Mouse (Mus musculus) lung, embryonic 15.5 days (tissue): ENCODE measurements around the gene Nfasc. TPM values are rescaled to one million over a fixed set of nuclear protein-coding genes. Genes with fewer than 3 reads are reported as not detected.
A peak's percentile ranks its signal among the peaks of the same experiment; 100 is the strongest.

Source experiments
- ATAC-seq: fragments of 200-750 bp; cut with Nextera tagmentation; 2 replicates; pipeline ENCODE4 v1.8.0; 2017; ENCODE audit warnings: moderate number of reproducible peaks, borderline replicate concordance; ENCODE audit not compliant: low FRiP score, low TSS enrichment; ENCODE audit errors: extremely low read depth
- H3K27ac ChIP-seq: fragments of 300-500 bp; sonication (generic); 2 replicates; pipeline ENCODE4 v1.5.1; 2015; ENCODE audit warnings: moderate library complexity, mild to moderate bottlenecking, inconsistent platforms
- H3K27me3 ChIP-seq: fragments of 300-500 bp; sonication (generic); 2 replicates; pipeline ENCODE4 v1.6.1; 2015; ENCODE audit warnings: inconsistent platforms
- H3K36me3 ChIP-seq: fragments of 300-500 bp; sonication (generic); 2 replicates; pipeline ENCODE4 v1.6.1; 2015; ENCODE audit warnings: inconsistent platforms
- H3K4me1 ChIP-seq: fragments of 300-500 bp; sonication (generic); 2 replicates; pipeline ENCODE4 v1.6.1; 2015; ENCODE audit warnings: inconsistent platforms
- H3K4me2 ChIP-seq: fragments of 300-500 bp; sonication (generic); 2 replicates; pipeline ENCODE4 v1.6.1; 2015; ENCODE audit warnings: inconsistent platforms, mild to moderate bottlenecking, moderate library complexity
- H3K4me3 ChIP-seq: fragments of 300-500 bp; sonication (generic); 2 replicates; pipeline ENCODE4 v1.5.1; 2015; ENCODE audit warnings: mild to moderate bottlenecking, inconsistent platforms
- H3K9ac ChIP-seq: fragments of 300-500 bp; sonication (generic); 2 replicates; pipeline ENCODE4 v1.6.1; 2015; ENCODE audit warnings: inconsistent platforms
- H3K9me3 ChIP-seq: fragments of 300-500 bp; sonication (generic); 2 replicates; pipeline ENCODE4 v1.6.1; 2016; ENCODE audit warnings: inconsistent platforms
- WGBS: fragments of 180-500 bp; shearing (Covaris S2); methylation state at CpG from one replicate; pipeline ENCODE4 v1.1.7; 2015; 5-methylcytosine and 5-hydroxymethylcytosine counted together
- polyA plus RNA-seq: library from polyadenylated mRNA; unstranded; fragments of >200 nt; fragmentation: Nextera tagmentation; extraction: Ambion mirVana; gene quantifications from 2 replicates; pipeline ENCODE4 v1.2.1, GENCODE M21; 2015

Gene Nfasc
- polyA plus RNA-seq, 1 experiment from 2014 or later: 0.65 TPM

- Histone ChIP-seq H3K36me3 (no peaks in the 10 kb centered on the region), H3K4me2 (no peak overlapping the region), H3K4me1 (peaks cover 15% of the 10 kb centered on the region), H3K9ac (no peak overlapping the region), H3K27ac (no peak overlapping the region), H3K9me3 (no peaks in the 10 kb centered on the region), H3K27me3 (no peaks in the 10 kb centered on the region; the same call in 1 of the 2 replicates), H3K4me3 (no peak overlapping the region)
- 70% methylated on average over 10 of the region's 10 CpGs for WGBS
- ATAC-seq: 0 out of 2 replicates have a peak, but pooled peaks have one; percentile 31
Measured at GRCm38 (mm10) chr1:132765222-132765621, 23.6 kb upstream of the Nfasc start.

GRCm38 (mm10) chr1:132759390-132759789, 17.8 kb upstream of the Nfasc start:
- WGBS: 56% methylated on average over 6 of the region's 6 CpGs
- Histone ChIP-seq H3K4me3 (no peak overlapping the region), H3K4me1 (peaks cover 3% of the 10 kb centered on the region; the same call in 1 of the 2 replicates), H3K36me3 (no peaks in the 10 kb centered on the region), H3K9me3 (no peaks in the 10 kb centered on the region), H3K27ac (no peak overlapping the region), H3K9ac (no peak overlapping the region), H3K27me3 (peaks cover 10% of the 10 kb centered on the region; the same call in 1 of the 2 replicates), H3K4me2 (no peak overlapping the region)
- no peak for ATAC-seq

GRCm38 (mm10) chr1:132758656-132759370, 17.2 kb upstream of the Nfasc start:
- WGBS: 8% methylated on average over 24 of the region's 24 CpGs
- H3K9ac ChIP-seq: no peak overlapping the region

GRCm38 (mm10) chr1:132755211-132755610, 13.6 kb upstream of the Nfasc start:
- H3K36me3 ChIP-seq: no peaks in the 10 kb centered on the region

More at GRCm38 (mm10) chr1:132758656-132759370, 17.2 kb upstream of the Nfasc start:
- no peak overlapping the region for H3K4me3 ChIP-seq
- peaks cover 10% of the 10 kb centered on the region; the same call in 1 of the 2 replicates for H3K27me3 ChIP-seq
- no peaks in the 10 kb centered on the region for H3K9me3 ChIP-seq
- ATAC-seq: 0 out of 2 replicates have a peak, but pooled peaks have one; percentile 55
- H3K4me1 ChIP-seq: peaks cover 3% of the 10 kb centered on the region; the same call in 1 of the 2 replicates
- H3K36me3 ChIP-seq: no peaks in the 10 kb centered on the region
- no peak overlapping the region for H3K27ac ChIP-seq
- H3K4me2 ChIP-seq: peak overlapping the region; percentile 48

GRCm38 (mm10) chr1:132749217-132749884, 7.8 kb upstream of the Nfasc start:
- H3K4me2 ChIP-seq: no peak overlapping the region
- no peaks in the 10 kb centered on the region for H3K9me3 ChIP-seq
- no peaks in the 10 kb centered on the region for H3K36me3 ChIP-seq
- WGBS: 71% methylated on average over 9 of the region's 9 CpGs
- H3K4me1 ChIP-seq: no peaks in the 10 kb centered on the region
- H3K4me3 ChIP-seq: no peak overlapping the region
- ATAC-seq: no peak
- no peaks in the 10 kb centered on the region for H3K27me3 ChIP-seq
- H3K9ac ChIP-seq: no peak overlapping the region
- H3K27ac ChIP-seq: no peak overlapping the region

More at GRCm38 (mm10) chr1:132755211-132755610, 13.6 kb upstream of the Nfasc start:
- Histone ChIP-seq H3K27me3 (peaks cover 10% of the 10 kb centered on the region; the same call in 1 of the 2 replicates), H3K9me3 (no peaks in the 10 kb centered on the region), H3K27ac (no peak overlapping the region), H3K4me3 (no peak overlapping the region), H3K4me1 (peaks cover 3% of the 10 kb centered on the region; the same call in 1 of the 2 replicates), H3K4me2 (no peak overlapping the region), H3K9ac (no peak overlapping the region)
- no peak for ATAC-seq
- 40% methylated on average over 4 of the region's 4 CpGs for WGBS

GRCm38 (mm10) chr1:132746302-132746701, 4.7 kb upstream of the Nfasc start:
- Histone ChIP-seq H3K4me1 (peaks cover 5% of the 10 kb centered on the region; the same call in 1 of the 2 replicates), H3K9me3 (no peaks in the 10 kb centered on the region), H3K27me3 (peaks cover 22% of the 10 kb centered on the region), H3K36me3 (no peaks in the 10 kb centered on the region), H3K4me2 (no peak overlapping the region), H3K4me3 (no peak overlapping the region), H3K9ac (no peak overlapping the region), H3K27ac (no peak overlapping the region)
- no peak for ATAC-seq
- 80% methylated on average over 9 of the region's 9 CpGs for WGBS

GRCm38 (mm10) chr1:132745636-132746035, 4.0 kb upstream of the Nfasc start:
- H3K27me3 ChIP-seq: peaks cover 29% of the 10 kb centered on the region
- no peak overlapping the region for H3K4me3 ChIP-seq
- 40% methylated on average over 6 of the region's 6 CpGs for WGBS
- H3K4me1 ChIP-seq: peaks cover 6% of the 10 kb centered on the region; the same call in 1 of the 2 replicates
- no peak for ATAC-seq
- H3K9me3 ChIP-seq: no peaks in the 10 kb centered on the region
- H3K27ac ChIP-seq: no peak overlapping the region
- H3K4me2 ChIP-seq: no peak overlapping the region
- H3K36me3 ChIP-seq: no peaks in the 10 kb centered on the region
- no peak overlapping the region for H3K9ac ChIP-seq

- peaks cover 6% of the 10 kb centered on the region; the same call in 1 of the 2 replicates for H3K4me1 ChIP-seq
- no peak overlapping the region for H3K9ac ChIP-seq
- ATAC-seq: no peak
- H3K27me3 ChIP-seq: peaks cover 53% of the 10 kb centered on the region
- H3K27ac ChIP-seq: no peak overlapping the region
- WGBS: 2% methylated on average over 11 of the region's 11 CpGs
- no peaks in the 10 kb centered on the region for H3K9me3 ChIP-seq
- H3K4me3 ChIP-seq: no peak overlapping the region
- H3K4me2 ChIP-seq: no peak overlapping the region
- H3K36me3 ChIP-seq: no peaks in the 10 kb centered on the region
Measured at GRCm38 (mm10) chr1:132739077-132739521, 2.5 kb downstream of the Nfasc start.

GRCm38 (mm10) chr1:132736171-132736570, 5.4 kb downstream of the Nfasc start:
- peaks cover 30% of the 10 kb centered on the region for H3K27me3 ChIP-seq
- ATAC-seq: no peak
- no peaks in the 10 kb centered on the region for H3K9me3 ChIP-seq
- no peak overlapping the region for H3K9ac ChIP-seq
- H3K4me3 ChIP-seq: no peak overlapping the region
- WGBS: 16% methylated on average over 4 of the region's 4 CpGs
- H3K27ac ChIP-seq: no peak overlapping the region
- no peaks in the 10 kb centered on the region for H3K4me1 ChIP-seq
- H3K4me2 ChIP-seq: no peak overlapping the region
- no peaks in the 10 kb centered on the region for H3K36me3 ChIP-seq

GRCm38 (mm10) chr1:132733873-132734447, 7.6 kb downstream of the Nfasc start:
- H3K9me3 ChIP-seq: no peaks in the 10 kb centered on the region
- no peak overlapping the region for H3K4me3 ChIP-seq
- no peak overlapping the region for H3K9ac ChIP-seq
- H3K27me3 ChIP-seq: peaks cover 8% of the 10 kb centered on the region; the same call in 1 of the 2 replicates
- no peaks in the 10 kb centered on the region for H3K4me1 ChIP-seq
- H3K36me3 ChIP-seq: no peaks in the 10 kb centered on the region
- ATAC-seq: no peak
- no peak overlapping the region for H3K27ac ChIP-seq
- no peak overlapping the region for H3K4me2 ChIP-seq
- WGBS: 23% methylated on average over 9 of the region's 9 CpGs

GRCm38 (mm10) chr1:132732307-132732706, 9.3 kb downstream of the Nfasc start:
- Histone ChIP-seq H3K4me1 (no peaks in the 10 kb centered on the region), H3K27me3 (no peaks in the 10 kb centered on the region), H3K9me3 (no peaks in the 10 kb centered on the region), H3K36me3 (no peaks in the 10 kb centered on the region), H3K4me2 (no peak overlapping the region), H3K4me3 (no peak overlapping the region), H3K27ac (no peak overlapping the region), H3K9ac (no peak overlapping the region)
- WGBS: 67% methylated on average over 12 of the region's 12 CpGs
- no peak for ATAC-seq
